Mouse (Mus musculus) gastrocnemius, adult 2 months (tissue): Measurements from ENCODE around the gene 1700122O11Rik. TPM values are rescaled to one million over a fixed set of nuclear protein-coding genes. Genes with fewer than 3 reads are reported as not detected.

Source experiments
- DNase-seq: peaks from one replicate; pipeline ENCODE4 v3.0.0; 2022
- H3K27ac ChIP-seq: fragments of 200-600 bp; 2 replicates; pipeline ENCODE4 v1.8.1; 2022; ENCODE audit warnings: mild to moderate bottlenecking
- H3K4me3 ChIP-seq: fragments of 200-600 bp; 2 replicates; pipeline ENCODE4 v1.8.1; 2022; ENCODE audit warnings: mild to moderate bottlenecking, moderate library complexity
- CTCF ChIP-seq: fragments of 200-600 bp; IDR thresholded peaks from 2 replicates; pipeline ENCODE4 v1.8.1; 2022; ENCODE audit warnings: antibody characterized with exemption, mild to moderate bottlenecking, moderate library complexity
- intact Hi-C: fragments of 180-260 bp; cut with DNase I; formaldehyde crosslinking; loops from one replicate; pipeline ENCODE4 v1.15.1; 2025
- total RNA-seq, 2 experiments: library from RNA; stranded (reverse); gene quantifications; 2 replicates each; pipeline ENCODE4 v1.2.3; 2021

1700122O11Rik gene
- total RNA-seq, 2 experiments from 2014 or later = not detected

DNA sequence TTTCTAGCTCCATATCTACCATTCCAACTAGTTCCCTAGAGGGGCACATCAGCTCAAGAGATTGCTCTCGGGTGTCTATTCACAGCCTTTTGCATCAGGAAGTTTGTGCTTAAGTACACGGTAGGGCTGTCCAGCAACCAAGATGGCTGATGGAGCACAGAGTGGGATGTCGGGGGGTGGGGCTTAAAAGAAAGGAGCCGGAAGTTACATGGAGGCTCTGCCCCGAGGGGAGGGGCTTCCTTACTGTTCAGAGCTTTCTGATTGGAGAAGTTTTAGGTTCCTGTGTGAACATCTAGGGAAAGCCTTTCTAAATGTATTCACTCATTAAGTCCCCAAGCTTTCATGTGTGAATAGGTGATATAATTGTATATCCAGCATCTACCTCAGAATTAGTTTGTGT is 21.5 kb downstream of the 1700122O11Rik start:
- intact Hi-C loops = no loop called here
- H3K27ac ChIP-seq = no peak overlapping the region
- no peak for DNase-seq
- H3K4me3 ChIP-seq = no peak overlapping the region
- no peak for TF ChIP-seq CTCF

DNA sequence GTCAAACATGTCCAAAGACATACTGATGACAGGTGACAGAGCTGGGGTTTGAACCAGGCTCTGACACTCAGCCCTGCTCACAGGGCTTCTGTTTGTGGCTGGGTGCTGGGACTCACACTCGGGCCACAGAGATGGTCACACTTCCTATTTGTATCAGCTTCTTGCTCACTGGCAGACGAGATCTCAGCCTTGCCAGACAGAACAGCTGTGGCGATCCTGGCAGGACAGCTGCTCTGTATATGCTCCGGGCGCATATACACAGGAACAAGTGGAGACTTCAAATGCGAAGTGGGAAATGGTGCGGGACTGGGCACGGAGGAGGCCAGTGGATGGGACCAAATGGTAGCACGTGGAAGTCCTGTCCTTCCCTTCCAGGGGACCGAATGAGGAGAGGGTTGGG is 25.5 kb downstream of the 1700122O11Rik start:
- DNase-seq = peak; percentile 38
- intact Hi-C loops = no loop called here
- H3K4me3 ChIP-seq = no peak overlapping the region
- no peak overlapping the region for H3K27ac ChIP-seq
- no peak for TF ChIP-seq CTCF

DNA sequence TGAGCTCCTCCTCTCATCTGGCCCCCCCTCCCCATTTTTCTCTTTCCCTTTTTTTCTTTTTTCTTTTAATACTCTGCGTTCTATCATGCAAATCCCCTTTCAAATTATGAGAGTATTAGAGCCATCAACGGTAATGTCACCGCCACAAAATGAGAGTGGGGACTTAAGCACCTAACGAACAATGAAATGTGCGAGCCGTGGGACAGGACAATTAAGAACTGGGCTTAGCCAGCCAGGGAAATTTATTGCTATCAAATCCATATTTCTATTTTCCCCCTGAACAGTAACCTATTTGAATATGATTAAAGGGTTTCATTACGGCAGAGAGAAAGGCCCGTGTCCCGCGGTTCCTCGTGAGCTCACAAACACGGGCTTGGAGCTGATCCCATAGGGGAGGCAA is 27.0 kb downstream of the 1700122O11Rik start:
- no peak for DNase-seq
- intact Hi-C loops = no loop called here
- no peak for TF ChIP-seq CTCF
- Histone ChIP-seq H3K27ac (no peak overlapping the region), H3K4me3 (no peak overlapping the region)

DNA sequence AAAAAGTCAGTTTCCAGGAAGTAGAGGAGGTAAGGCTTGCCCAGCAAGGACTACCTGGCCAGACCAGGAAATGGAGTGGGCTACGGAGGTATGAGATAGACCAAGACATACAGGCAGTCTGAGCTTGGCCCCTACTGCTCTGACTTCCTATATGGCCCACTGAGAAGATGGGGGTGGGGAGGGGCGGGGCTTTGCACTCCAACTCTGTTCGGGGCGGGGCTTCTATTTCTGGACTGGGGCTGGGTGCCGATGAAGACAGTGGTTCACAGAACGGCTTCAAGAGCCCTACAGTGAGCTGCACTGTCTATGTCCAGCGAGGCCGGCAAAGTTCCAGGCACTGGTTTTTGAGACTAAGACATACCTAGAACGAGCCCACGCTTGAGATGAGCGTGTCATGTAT is 27.8 kb downstream of the 1700122O11Rik start:
- TF ChIP-seq CTCF = no peak
- Histone ChIP-seq H3K4me3 (no peak overlapping the region), H3K27ac (no peak overlapping the region)
- intact Hi-C loops = no loop called here
- DNase-seq = no peak

DNA sequence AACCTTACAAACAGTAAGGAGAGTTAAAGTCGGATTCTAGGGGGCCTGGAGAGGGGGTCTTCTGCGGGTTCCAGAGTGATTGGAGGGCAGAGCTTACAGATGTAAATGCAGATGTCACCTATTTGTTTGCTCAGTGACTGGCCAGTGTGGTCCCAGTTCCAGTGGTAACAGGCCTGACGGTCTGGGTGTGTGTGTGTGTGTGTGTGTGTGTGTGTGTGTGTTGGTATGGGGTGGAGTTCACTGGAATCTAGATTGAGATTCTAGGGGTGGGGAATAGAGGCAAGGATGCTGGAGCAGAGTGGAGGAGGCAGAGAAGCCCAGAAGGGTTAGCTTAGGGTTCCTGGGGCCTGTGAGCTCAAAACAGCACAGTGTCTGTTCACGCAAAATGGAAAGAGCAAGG is 32.3 kb downstream of the 1700122O11Rik start:
- intact Hi-C loops = no loop called here
- TF ChIP-seq CTCF = no peak
- Histone ChIP-seq H3K4me3 (no peak overlapping the region), H3K27ac (no peak overlapping the region)
- DNase-seq = no peak

DNA sequence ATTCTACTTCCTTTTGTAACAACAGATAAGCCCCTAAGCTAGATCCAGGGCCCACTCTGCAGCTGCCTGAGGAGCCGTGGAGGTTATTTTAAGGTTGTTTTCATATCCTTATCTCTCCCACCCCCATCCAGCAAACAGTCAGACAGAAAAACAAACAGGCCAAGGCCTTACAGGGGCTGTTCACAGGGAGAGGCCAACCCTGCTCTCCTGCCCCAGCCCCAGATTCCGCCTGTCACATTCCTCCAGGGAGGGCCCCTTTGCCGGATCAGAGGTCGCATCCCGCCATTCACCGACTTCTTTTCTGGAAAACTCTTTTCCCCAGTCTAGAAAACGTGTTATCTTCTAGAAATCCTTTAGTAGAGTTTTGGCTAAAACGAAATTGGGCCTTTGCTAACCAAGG is 33.0 kb downstream of the 1700122O11Rik start:
- intact Hi-C loops = no loop called here
- Histone ChIP-seq H3K27ac (no peak overlapping the region), H3K4me3 (no peak overlapping the region)
- no peak for TF ChIP-seq CTCF
- DNase-seq = no peak

DNA sequence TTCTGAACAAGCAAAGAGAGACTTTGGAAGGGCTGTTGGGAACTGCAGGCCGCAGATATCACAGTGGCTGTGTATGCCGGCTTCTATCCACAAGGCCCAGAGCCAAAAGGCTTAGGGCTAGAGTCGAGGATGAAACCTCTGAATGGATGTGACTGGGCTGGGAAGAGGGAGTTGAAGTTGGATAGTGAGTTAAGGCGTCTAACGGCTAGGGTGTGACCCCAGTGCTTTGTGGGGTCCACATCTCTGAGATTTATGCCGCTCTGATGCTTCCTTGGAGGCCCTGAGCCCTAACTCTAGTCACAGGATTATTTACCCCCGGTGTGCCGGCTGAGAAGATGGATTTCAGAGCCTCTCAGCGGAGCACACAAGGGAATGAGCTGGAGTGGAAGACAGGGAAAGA is 33.5 kb downstream of the 1700122O11Rik start:
- intact Hi-C loops = loop anchor here (5.0 kb wide), 1 partner anchor 38 kb away; no protein-coding TSS in a partner anchor
- DNase-seq = no peak
- Histone ChIP-seq H3K27ac (no peak overlapping the region; the same call in 1 of the 2 replicates), H3K4me3 (no peak overlapping the region)
- TF ChIP-seq CTCF = no peak

DNA sequence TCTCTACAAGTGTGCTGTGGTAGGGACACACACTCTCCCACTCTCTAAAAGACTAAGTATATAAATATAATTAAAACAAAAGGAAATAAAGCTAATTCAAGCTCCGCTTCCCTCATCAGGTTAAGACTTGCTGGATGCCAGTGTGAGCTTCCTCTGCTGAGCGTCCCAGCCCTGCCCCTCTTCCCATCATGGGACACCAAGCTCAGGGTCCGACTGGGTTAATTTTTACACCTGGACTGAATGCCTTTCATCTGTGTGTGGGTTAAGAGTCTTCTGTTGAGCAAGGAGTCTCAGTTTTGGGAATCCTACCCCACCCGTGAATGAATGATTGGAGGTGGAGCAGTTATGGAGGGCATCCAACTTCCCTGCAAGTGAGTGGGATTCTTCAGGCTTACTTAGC is 35.6 kb downstream of the 1700122O11Rik start:
- peak overlapping the region; percentile 74 for H3K4me3 ChIP-seq
- intact Hi-C loops = loop anchor here (2.0 to 5.0 kb wide), 2 partner anchors 22 to 40 kb away; no protein-coding TSS in a partner anchor

DNA sequence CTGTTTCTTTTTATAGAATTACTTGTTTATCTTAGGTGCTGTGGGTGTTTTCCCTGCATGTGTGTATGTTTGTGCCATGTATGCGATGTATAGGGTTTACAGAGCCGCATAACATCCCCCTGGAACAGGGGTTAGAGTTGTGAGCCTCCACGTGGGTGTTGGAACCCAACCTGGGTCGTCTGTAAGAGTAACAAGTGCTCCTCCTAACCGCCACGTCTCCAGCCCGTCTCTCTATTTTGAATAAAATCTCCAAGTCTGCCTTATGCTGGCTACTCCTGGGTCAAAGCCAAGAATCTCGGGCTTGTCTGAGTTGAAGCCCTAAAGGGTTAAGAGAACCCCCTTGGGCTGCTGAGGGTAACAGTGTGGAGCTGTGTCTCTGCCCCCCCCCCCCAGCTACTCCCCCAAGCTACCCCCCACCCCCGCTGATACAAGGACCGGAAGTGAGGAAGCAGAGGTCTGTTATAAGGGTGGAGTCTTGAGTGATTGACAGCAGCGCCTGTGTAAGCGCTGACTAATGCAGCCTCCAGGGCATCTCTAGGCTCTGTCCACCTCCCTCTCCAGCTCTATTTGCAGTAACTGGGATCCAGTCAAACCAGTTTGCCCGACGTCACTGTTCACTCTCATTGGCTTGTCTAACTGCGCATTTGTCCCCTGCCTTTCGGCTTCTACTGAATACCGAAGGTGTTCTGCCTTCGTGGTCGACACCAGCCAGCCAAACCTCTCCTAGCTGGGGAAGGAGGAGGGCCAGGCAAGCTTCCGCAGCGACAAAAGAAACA is 36.3 kb downstream of the 1700122O11Rik start:
- DNase-seq = peak; percentile 84
- intact Hi-C loops = loop anchor here (2.0 to 5.0 kb wide), 2 partner anchors 23 to 41 kb away; no protein-coding TSS in a partner anchor
- TF ChIP-seq CTCF = no peak
- peak overlapping the region; percentile 74 for H3K4me3 ChIP-seq
- H3K27ac ChIP-seq = peak overlapping the region; percentile 94

More for the DNA sequence above, 35.6 kb downstream of the 1700122O11Rik start:
- H3K27ac ChIP-seq = peak overlapping the region; percentile 94
- DNase-seq = no peak
- no peak for TF ChIP-seq CTCF

DNA sequence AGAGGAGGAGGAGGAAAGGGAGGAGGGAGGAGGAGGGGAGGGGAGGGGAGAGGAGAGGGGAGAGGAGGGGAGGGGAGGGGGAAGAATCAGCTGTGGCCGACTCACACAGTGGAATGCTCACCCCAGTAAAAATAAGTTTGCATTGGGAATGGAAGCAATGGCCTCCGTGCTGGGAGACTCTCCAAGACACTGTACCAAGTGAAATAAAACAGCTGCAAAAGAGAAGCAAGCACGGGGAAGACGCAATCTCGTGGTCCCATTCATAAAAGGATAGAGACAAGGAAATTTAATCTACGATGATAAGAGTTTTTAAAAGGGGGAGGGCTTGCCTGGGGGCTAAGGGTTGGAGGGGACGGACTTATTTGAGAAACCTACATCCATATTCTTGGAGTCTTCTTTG is 36.9 kb downstream of the 1700122O11Rik start:
- no peak for TF ChIP-seq CTCF
- intact Hi-C loops = loop anchor here (5.0 kb wide), 1 partner anchor 41 kb away; no protein-coding TSS in a partner anchor
- no peak for DNase-seq
- Histone ChIP-seq H3K4me3 (peak overlapping the region; percentile 74), H3K27ac (peak overlapping the region; percentile 94)

DNA sequence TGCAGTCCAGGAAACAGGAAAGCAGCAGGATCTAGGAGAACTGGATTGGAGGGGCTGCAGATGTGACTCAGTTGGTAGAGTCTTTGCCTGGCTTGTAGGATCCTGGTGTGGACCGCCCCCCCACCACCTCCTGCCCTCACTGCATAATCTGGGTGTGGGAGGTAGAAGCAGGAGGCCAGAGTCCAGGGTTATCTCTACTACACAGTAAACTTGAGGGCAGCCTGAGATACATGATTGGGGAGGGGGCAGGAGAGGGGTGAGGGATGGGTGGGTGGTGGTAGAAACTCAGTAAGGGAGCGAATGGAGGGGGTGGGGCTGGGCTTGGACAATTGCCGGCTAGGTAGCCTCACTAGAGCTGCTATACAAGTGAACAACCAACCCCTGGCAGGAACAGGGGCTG is 38.3 kb downstream of the 1700122O11Rik start:
- H3K4me3 ChIP-seq = no peak overlapping the region
- intact Hi-C loops = loop anchor here (5.0 kb wide), 1 partner anchor 42 kb away; no protein-coding TSS in a partner anchor
- no peak for DNase-seq
- H3K27ac ChIP-seq = no peak overlapping the region
- TF ChIP-seq CTCF = no peak

DNA sequence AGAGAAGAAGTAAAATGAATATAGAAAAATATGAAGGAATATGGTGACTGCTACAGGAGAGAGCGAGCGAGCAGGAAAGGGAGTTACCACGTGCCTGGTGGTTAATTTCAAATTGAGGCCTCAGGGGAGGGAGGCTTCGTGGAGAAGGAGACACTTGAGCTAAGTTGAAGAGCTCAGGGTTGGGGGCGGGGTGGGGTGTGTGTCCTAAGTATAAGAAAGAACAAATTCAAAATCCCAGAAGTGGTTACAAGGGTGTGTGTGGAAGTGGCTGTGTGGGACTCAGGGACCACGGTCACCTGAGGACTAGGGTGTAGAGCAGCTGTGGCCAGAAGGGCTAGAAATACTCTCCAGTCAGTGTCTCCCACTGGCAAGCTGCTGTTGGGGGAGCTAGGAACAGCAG is 38.7 kb downstream of the 1700122O11Rik start:
- intact Hi-C loops = no loop called here

DNA sequence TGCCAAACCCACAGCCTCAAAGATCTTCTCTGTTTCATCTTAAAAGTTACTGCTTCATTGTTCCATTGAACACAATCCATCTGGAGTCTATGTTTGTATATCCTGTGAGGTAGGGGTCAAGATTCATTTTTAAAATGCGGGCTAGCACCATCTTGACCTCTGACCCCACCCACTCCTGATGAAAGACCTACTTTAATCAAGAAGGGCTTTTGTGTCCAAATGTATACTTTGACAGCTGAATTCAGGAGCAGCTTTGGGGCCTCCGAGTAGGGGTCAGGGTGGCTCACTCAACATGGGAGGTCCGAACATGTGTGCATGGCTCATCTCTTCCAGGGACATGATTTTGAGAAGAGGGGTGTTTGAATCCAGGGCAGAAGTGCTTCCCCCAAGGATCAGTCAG is 40.3 kb downstream of the 1700122O11Rik start:
- no peak for TF ChIP-seq CTCF

More for the DNA sequence above, 38.7 kb downstream of the 1700122O11Rik start:
- Histone ChIP-seq H3K4me3 (no peak overlapping the region), H3K27ac (no peak overlapping the region)
- no peak for DNase-seq
- TF ChIP-seq CTCF = no peak

More for the DNA sequence above, 40.3 kb downstream of the 1700122O11Rik start:
- no peak for DNase-seq
- Histone ChIP-seq H3K4me3 (no peak overlapping the region), H3K27ac (no peak overlapping the region)
- intact Hi-C loops = no loop called here
